Mouse (Mus musculus) hindbrain, postnatal 0 days (tissue): Measurements from ENCODE around the gene Actn1. TPM values are rescaled to one million over a fixed set of nuclear protein-coding genes. Genes with fewer than 3 reads are reported as not detected.

ENCODE experiments used
- ATAC-seq: fragments of 200-750 bp; cut with Nextera tagmentation; 2 replicates; pipeline ENCODE4 v1.8.0; 2017; ENCODE audit warnings: mild to moderate bottlenecking, moderate TSS enrichment, moderate library complexity
- DNase-seq: peaks from one replicate; pipeline ENCODE4 v3.0.0-alpha.2; 2015; ENCODE audit warnings: low spot score
- H3K27ac ChIP-seq: fragments of 300-500 bp; sonication (generic); 2 replicates; pipeline ENCODE4 v1.5.1; 2014; ENCODE audit warnings: mild to moderate bottlenecking
- H3K27me3 ChIP-seq: fragments of 300-500 bp; sonication (generic); 2 replicates; pipeline ENCODE4 v1.6.1; 2014; ENCODE audit warnings: low read length, mixed read lengths; ENCODE audit not compliant: insufficient read depth
- H3K36me3 ChIP-seq: fragments of 300-500 bp; sonication (generic); 2 replicates; pipeline ENCODE4 v1.6.1; 2014; ENCODE audit warnings: low read length, mixed read lengths; ENCODE audit not compliant: insufficient read depth
- H3K4me1 ChIP-seq: fragments of 300-500 bp; sonication (generic); 2 replicates; pipeline ENCODE4 v1.6.1; 2014; ENCODE audit warnings: antibody characterized with exemption, low read length, mixed read lengths; ENCODE audit not compliant: insufficient read depth
- H3K4me2 ChIP-seq: fragments of 300-500 bp; sonication (generic); 2 replicates; pipeline ENCODE4 v1.6.1; 2014; ENCODE audit warnings: low read depth, mild to moderate bottlenecking, low read length, moderate library complexity, mixed read lengths
- H3K4me3 ChIP-seq: fragments of 300-500 bp; sonication (generic); 2 replicates; pipeline ENCODE4 v1.5.1; 2014; ENCODE audit warnings: low read length
- H3K9ac ChIP-seq: fragments of 300-500 bp; sonication (generic); replicated peaks from 2 replicates; pipeline ENCODE4 v1.6.1; 2014; ENCODE audit warnings: mild to moderate bottlenecking, low read length, moderate library complexity, mixed read lengths
- H3K9me3 ChIP-seq: fragments of 300-500 bp; sonication (generic); 2 replicates; pipeline ENCODE4 v1.6.1; 2016; ENCODE audit warnings: low read length, mixed read lengths
- CTCF ChIP-seq: IDR thresholded peaks from 2 replicates; pipeline ENCODE4 v1.5.1; 2016; ENCODE audit warnings: antibody characterized with exemption, control low read depth, low read depth
- WGBS: fragments of 180-500 bp; shearing (Covaris S2); extraction: QIAGEN DNeasy Blood & Tissue Kit; methylation state at CpG from one replicate; pipeline ENCODE4 v1.1.7; 2014; 5-methylcytosine and 5-hydroxymethylcytosine counted together
- polyA plus RNA-seq: library from polyadenylated mRNA; unstranded; fragments of >200 nt; fragmentation: Nextera tagmentation; extraction: Ambion mirVana; gene quantifications from 2 replicates; pipeline ENCODE4 v1.2.1, GENCODE M21; 2015
- total RNA-seq: library from RNA; depleted of rRNA; stranded (reverse); fragments of >200 nt; gene quantifications from 2 replicates; pipeline ENCODE4 v1.2.3, GENCODE M21; 2014

The Actn1 gene
- total and polyA plus RNA-seq, 2 experiments from 2014 or later, result 7.4 to 18.3 TPM

- 10% methylated on average over 25 of the region's 25 CpGs for WGBS
- peak; percentile 9; the same call in 1 of the 2 replicates for ATAC-seq
These were observed 849 bp upstream of the Actn1 start for GRCm38 (mm10) chr12:80260744-80261695.

GRCm38 (mm10) chr12:80259216-80260055, 735 bp downstream of the Actn1 start:
- H3K4me2 ChIP-seq, result peak overlapping the region; percentile 62
- TF ChIP-seq CTCF, result peak; percentile 57
- H3K9ac ChIP-seq, result peak overlapping the region; percentile 75
- peak overlapping the region; percentile 86 for H3K27ac ChIP-seq
- ATAC-seq (peak; percentile 63), DNase-seq (peak; percentile 72)
- peak overlapping the region; percentile 86 for H3K4me3 ChIP-seq
- H3K36me3 ChIP-seq, result no peaks in the 10 kb centered on the region
- no peaks in the 10 kb centered on the region for H3K9me3 ChIP-seq
- H3K4me1 ChIP-seq, result peaks cover 9% of the 10 kb centered on the region; the same call in 1 of the 2 replicates
- WGBS, result under 1% methylated on average over 62 of the region's 64 CpGs
- H3K27me3 ChIP-seq, result no peaks in the 10 kb centered on the region

More at GRCm38 (mm10) chr12:80260744-80261695, 849 bp upstream of the Actn1 start:
- Histone ChIP-seq H3K36me3 (no peaks in the 10 kb centered on the region), H3K9me3 (no peaks in the 10 kb centered on the region), H3K4me3 (peak overlapping the region; percentile 86), H3K27me3 (no peaks in the 10 kb centered on the region), H3K4me2 (peak overlapping the region; percentile 62), H3K9ac (peak overlapping the region; percentile 75), H3K4me1 (peaks cover 9% of the 10 kb centered on the region; the same call in 1 of the 2 replicates), H3K27ac (peak overlapping the region; percentile 86)
- DNase-seq, result peak; percentile 27
- TF ChIP-seq CTCF, result no peak; the same call in 1 of the 2 replicates

- peak overlapping the region; percentile 86; the same call in 1 of the 2 replicates for H3K27ac ChIP-seq
- peak overlapping the region; percentile 75 for H3K9ac ChIP-seq
- 3% methylated on average over 22 of the region's 22 CpGs for WGBS
- TF ChIP-seq CTCF, result no peak
- no peaks in the 10 kb centered on the region for H3K36me3 ChIP-seq
- DNase-seq, result no peak
- H3K4me3 ChIP-seq, result peak overlapping the region; percentile 86
- H3K4me2 ChIP-seq, result peak overlapping the region; percentile 62
- no peak for ATAC-seq
- peaks cover 9% of the 10 kb centered on the region; the same call in 1 of the 2 replicates for H3K4me1 ChIP-seq
- H3K9me3 ChIP-seq, result no peaks in the 10 kb centered on the region
- no peaks in the 10 kb centered on the region for H3K27me3 ChIP-seq
These were observed 1.5 kb downstream of the Actn1 start for GRCm38 (mm10) chr12:80258520-80259215.

- 64% methylated on average over 2 of the region's 2 CpGs for WGBS
- no peak overlapping the region for H3K27ac ChIP-seq
- no peaks in the 10 kb centered on the region for H3K36me3 ChIP-seq
- H3K4me1 ChIP-seq, result peaks cover 3% of the 10 kb centered on the region; the same call in 1 of the 2 replicates
- H3K27me3 ChIP-seq, result no peaks in the 10 kb centered on the region
- no peak overlapping the region for H3K4me2 ChIP-seq
- no peak overlapping the region for H3K4me3 ChIP-seq
- no peak overlapping the region for H3K9ac ChIP-seq
- ATAC-seq, result no peak
- no peaks in the 10 kb centered on the region for H3K9me3 ChIP-seq
- TF ChIP-seq CTCF, result no peak
- DNase-seq, result no peak
These were observed 8.2 kb downstream of the Actn1 start for GRCm38 (mm10) chr12:80251978-80252377.

- Histone ChIP-seq H3K27me3 (no peaks in the 10 kb centered on the region), H3K36me3 (no peaks in the 10 kb centered on the region), H3K4me3 (no peak overlapping the region), H3K9me3 (no peaks in the 10 kb centered on the region), H3K4me1 (peaks cover 7% of the 10 kb centered on the region), H3K4me2 (no peak overlapping the region), H3K9ac (no peak overlapping the region), H3K27ac (no peak overlapping the region)
- DNase-seq (no peak), ATAC-seq (no peak)
- 88% methylated on average over 3 of the region's 3 CpGs for WGBS
- TF ChIP-seq CTCF, result no peak
These were observed 8.6 kb downstream of the Actn1 start for GRCm38 (mm10) chr12:80251554-80251953.

GRCm38 (mm10) chr12:80249539-80249938, 10.6 kb downstream of the Actn1 start:
- Histone ChIP-seq H3K4me1 (peaks cover 11% of the 10 kb centered on the region), H3K36me3 (no peaks in the 10 kb centered on the region), H3K4me2 (no peak overlapping the region), H3K27ac (no peak overlapping the region; the same call in 1 of the 2 replicates), H3K9ac (no peak overlapping the region), H3K9me3 (no peaks in the 10 kb centered on the region), H3K27me3 (no peaks in the 10 kb centered on the region), H3K4me3 (no peak overlapping the region)
- 66% methylated on average over 6 of the region's 6 CpGs for WGBS
- DNase-seq (no peak), ATAC-seq (no peak)
- no peak for TF ChIP-seq CTCF
